Mouse (Mus musculus): ENCODE results near the gene Med16. TPM values are rescaled to one million over a fixed set of nuclear protein-coding genes. Genes with fewer than 3 reads are reported as not detected.

Med16 gene
- total RNA-seq (2023), result 78.8 to 89.5 TPM (median 83.7 TPM) in 4 replicates

DNA sequence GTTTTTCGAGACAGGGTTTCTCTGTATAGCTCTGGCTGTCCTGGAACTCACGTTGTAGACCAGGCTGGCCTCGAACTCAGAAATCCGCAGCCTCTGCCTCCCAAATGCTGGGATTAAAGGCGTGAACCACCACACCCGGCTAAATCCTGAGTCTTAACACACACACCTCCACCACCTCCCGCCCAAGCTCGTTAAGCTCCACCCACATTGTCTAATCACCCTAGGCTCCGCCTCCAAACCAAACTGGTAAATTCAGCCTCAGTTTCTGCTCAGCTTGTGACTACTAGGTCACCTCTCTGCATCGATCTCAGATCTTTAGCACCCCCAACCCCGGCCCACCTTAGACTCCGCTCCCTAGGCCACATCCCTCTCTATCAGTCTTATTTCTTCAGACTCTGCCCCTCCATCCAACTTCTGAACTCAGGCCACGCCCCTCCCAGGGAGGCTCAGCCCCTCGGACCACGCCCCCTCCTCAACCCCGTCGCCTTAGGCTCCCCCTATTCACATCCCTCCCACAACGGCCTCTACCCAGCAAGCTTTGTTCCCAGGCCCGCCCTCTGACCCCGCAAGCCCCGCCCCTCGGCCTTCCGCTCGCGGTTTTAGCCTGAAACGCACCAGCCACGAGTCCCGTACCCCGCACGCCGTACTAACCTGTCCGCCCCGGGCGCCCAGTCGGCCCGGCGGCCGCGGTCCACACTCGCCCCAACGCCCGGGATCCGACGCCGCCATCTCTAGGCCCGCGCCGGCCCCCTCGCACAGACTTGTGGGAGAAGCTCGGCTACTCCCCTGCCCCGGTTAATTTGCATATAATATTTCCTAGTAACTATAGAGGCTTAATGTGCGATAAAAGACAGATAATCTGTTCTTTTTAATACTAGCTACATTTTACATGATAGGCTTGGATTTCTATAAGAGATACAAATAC is at the start of gene Med16:
Med16 (minus strand) TSS at position 757 of the 925 bp plus-strand sequence.

GRCm38 (mm10) chr10:79926491-79927323 is 18.0 kb upstream of the Med16 start, which contains the start of gene Arid3a:
Gene Arid3a (plus strand): TSS chr10:79927043.

GRCm38 (mm10) chr10:79920958-79921535 is 12.3 kb upstream of the Med16 start, which contains the start of gene R3hdm4:
Gene R3hdm4 (minus strand): TSS chr10:79921208.

DNA sequence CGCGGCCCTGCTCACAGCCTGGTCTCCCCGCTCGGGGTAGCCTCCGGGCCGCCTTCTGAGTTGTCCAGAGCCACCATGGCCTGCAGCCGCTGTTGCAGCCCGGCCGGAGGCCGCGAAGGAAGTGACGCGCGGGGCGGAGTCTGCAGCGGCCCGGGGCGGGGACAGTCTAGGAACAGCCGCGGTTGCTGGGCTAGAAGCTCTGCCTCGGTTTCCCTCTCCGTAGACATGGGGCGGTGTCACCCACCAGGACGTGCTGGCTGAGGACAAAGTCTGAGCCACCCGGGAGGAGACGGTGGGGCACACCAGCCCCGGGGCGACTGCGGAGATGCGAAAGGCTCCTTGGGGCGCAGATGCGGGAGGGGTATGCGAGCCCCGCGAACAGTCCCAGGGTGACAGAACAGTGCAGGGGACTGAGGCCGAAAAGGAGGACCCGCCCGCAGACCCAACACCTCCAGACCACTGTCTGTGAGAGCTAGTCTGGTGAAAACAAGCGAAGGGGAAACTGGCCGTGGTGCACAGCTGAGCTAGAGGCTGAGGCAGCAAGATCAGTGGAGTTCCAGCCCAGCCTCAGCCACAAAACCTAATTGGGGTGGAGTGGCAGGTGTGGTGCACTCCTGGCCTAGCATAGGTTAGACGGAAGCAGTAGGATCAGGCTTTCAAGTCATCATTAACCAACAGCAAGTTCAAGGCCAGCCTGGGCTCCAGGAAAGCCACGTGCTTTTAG is 8.2 kb upstream of the Med16 start, which contains the start of gene Kiss1r:
Kiss1r (plus strand) TSS at position 164 of the 724 bp plus-strand sequence.

GRCm38 (mm10) chr10:79910556-79910955 is 1.8 kb upstream of the Med16 start, which contains the start of gene Gm26602:
Gene Gm26602 (plus strand): TSS chr10:79910856.

DNA sequence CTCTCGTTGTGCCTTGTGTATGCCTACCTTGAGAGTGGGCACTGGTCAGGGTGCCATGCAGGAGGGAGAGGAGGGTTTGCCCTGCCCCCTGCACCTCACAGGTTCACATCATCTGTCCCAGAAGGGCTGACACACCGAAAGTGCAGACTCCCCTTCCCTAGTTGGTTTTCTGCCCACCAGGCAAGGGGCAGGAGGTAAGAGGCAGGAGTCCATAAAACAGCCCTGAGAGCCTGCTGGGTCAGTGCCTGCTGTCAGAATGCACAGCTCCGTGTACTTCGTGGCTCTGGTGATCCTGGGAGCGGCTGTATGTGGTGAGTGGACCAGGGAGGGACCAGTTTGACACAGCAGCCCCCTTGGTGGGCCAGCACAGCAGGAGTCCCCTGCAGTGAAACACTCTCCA is 18.1 kb downstream of the Med16 start, which contains the start of gene Cfd:
Cfd (plus strand) TSS at position 184 of the 400 bp plus-strand sequence.

GRCm38 (mm10) chr10:79886054-79886453 is 22.7 kb downstream of the Med16 start, which contains the start of gene Elane:
Gene Elane (plus strand): TSS chr10:79886247.

DNA sequence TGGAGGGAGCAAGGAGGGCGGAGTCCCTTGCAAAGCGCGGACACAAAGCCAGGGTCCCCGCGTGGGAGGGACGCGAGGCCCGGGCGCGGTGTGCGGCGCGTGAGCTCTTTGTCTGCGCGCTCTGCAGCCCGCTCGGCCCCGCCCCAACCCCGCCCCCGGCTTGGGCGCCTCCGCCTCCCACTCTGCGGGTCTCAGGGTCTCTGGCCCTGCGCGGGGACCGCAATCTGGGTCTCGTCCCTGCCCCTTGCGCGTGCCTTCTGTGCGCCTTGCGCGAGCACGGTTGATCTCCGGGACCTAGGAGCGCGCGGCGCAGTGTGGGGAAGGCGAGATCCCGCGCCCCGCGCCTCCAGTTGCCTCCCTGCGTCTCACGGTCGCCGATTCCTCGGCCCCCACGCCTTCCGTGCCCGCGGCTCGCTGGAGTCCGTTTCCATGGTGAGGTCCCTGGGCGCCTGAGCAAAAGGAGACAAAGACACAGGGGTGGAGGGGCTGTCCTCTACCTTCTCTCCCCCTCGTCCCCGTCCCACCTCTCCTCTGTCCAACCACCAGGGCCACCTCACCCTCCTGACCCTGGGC is 34.3 kb downstream of the Med16 start, which contains the start of the genes Prtn3 and Plppr3:
Prtn3 (plus strand) TSS at position 187 of the 573 bp plus-strand sequence.
Plppr3 (minus strand) TSS at position 345 of the 573 bp plus-strand sequence.

DNA sequence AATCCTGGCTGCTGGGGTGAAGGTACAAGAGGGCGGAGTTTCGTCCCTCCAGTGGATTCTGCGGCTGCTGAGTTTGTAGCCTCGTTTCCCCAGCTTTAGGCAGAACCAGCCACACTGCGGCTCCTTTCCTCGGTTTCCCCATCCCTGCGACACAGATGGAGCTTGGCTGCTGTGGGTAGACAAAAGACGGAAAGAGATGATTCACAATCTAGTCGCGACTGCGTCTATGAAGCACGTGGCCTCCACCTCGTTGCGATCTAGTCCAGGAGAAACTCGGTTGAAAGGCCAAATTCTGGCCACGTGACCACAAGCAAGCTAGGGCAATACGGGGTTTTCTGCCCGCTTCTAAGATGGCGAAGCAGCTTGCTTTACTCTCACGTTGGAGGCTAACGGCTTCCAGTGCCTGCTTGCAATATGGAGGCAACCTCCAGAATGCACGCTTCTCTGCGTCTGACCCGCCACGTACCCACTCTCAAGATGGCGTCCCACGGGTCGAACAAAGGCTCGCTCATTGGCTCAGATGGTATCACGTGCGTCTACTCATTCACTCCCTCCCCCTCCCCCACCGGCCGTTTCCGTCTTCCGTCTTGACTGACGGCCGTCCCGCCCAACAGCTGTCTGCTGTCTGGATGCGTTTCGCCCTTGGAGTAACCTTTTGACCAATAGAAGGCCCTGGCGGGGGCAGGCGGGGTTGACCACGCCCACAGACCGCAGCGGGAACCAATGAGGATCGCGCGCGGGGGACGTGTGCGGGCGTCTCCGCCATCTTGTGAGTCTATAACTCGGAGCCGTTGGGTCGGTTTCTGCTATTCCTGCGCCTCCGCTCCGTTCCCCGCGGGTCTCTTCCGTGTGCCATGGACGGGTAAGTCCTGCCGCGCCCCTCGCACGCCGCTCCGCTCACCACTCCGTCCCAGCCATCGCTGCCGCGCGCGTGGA is 54.6 kb downstream of the Med16 start, which contains the start of gene Ptbp1:
Ptbp1 (plus strand) TSS at position 568 of the 936 bp plus-strand sequence.

Other genes starting within 250 kb of the Med16 start
- not detected in 4 replicates for gene Madcam1, start 244.4 kb downstream of the Med16 start, total RNA-seq (2023)
- 16.5 to 17.6 TPM (median 17.2 TPM) in 4 replicates for gene Tpgs1, start 239.6 kb downstream of the Med16 start, total RNA-seq (2023)
- gene Cdc34, start 226.7 kb downstream of the Med16 start, total RNA-seq (2023), result 64.3 to 70.9 TPM (median 67.1 TPM) in 4 replicates
- gene Gzmm, start 219.9 kb downstream of the Med16 start, total RNA-seq (2023), result 2.2 to 3.3 TPM (median 2.8 TPM) in 4 replicates
- gene Bsg, start 204.4 kb downstream of the Med16 start, total RNA-seq (2023), result 93.0 to 101 TPM (median 96.4 TPM) in 4 replicates
- gene Hcn2, start 192.3 kb downstream of the Med16 start, total RNA-seq (2023), result not detected in 4 replicates
- gene Polrmt, start 162.3 kb downstream of the Med16 start, total RNA-seq (2023), result 61.1 to 82.7 TPM (median 70.9 TPM) in 4 replicates
- gene Fgf22, start 153.8 kb downstream of the Med16 start, total RNA-seq (2023), result not detected in 4 replicates
- gene Rnf126, start 142.0 kb downstream of the Med16 start, total RNA-seq (2023), result 47.4 to 62.4 TPM (median 56.4 TPM) in 4 replicates
- gene Fstl3, start 131.7 kb downstream of the Med16 start, total RNA-seq (2023), result 1.5 to 3.1 TPM (median 1.8 TPM) in 4 replicates
- not detected in 4 replicates for gene Prss57, start 118.0 kb downstream of the Med16 start, total RNA-seq (2023)
- 6.0 to 6.7 TPM (median 6.3 TPM) in 4 replicates for gene Palm, start 115.4 kb downstream of the Med16 start, total RNA-seq (2023)
- not detected in 4 replicates for gene Misp, start 87.9 kb downstream of the Med16 start, total RNA-seq (2023)
- gene Ptbp1, start 54.5 kb downstream of the Med16 start, total RNA-seq (2023), result 435 to 450 TPM (median 444 TPM) in 4 replicates
- 0.75 TPM in 1 of 4 replicates, not detected in the others for gene Prtn3, start 34.4 kb downstream of the Med16 start, total RNA-seq (2023)
- gene Plppr3, start 34.3 kb downstream of the Med16 start, total RNA-seq (2023), result 0.56 to 1.1 TPM (median 1.1 TPM) in 4 replicates
- not detected in 4 replicates for gene Elane, start 22.7 kb downstream of the Med16 start, total RNA-seq (2023)
- gene Cfd, start 18.1 kb downstream of the Med16 start, total RNA-seq (2023), result not detected in 4 replicates
- not detected in 4 replicates for gene Gm26602, start 1.9 kb upstream of the Med16 start, total RNA-seq (2023)
- gene Kiss1r, start 8.0 kb upstream of the Med16 start, total RNA-seq (2023), result 0.39 to 0.63 TPM (median 0.47 TPM) in 4 replicates
- gene R3hdm4, start 12.3 kb upstream of the Med16 start, total RNA-seq (2023), result 94.1 to 105 TPM (median 98.7 TPM) in 4 replicates
- gene Arid3a, start 18.1 kb upstream of the Med16 start, total RNA-seq (2023), result 32.5 to 39.9 TPM (median 35.7 TPM) in 4 replicates
- gene Wdr18, start 51.2 kb upstream of the Med16 start, total RNA-seq (2023), result 46.0 to 52.3 TPM (median 48.3 TPM) in 4 replicates
- gene Grin3b, start 61.8 kb upstream of the Med16 start, total RNA-seq (2023), result not detected in 4 replicates
- 163 to 175 TPM (median 163 TPM) in 4 replicates for gene Tmem259, start 75.4 kb upstream of the Med16 start, total RNA-seq (2023)
- 329 to 335 TPM (median 331 TPM) in 4 replicates for gene Cnn2, start 79.7 kb upstream of the Med16 start, total RNA-seq (2023)
- gene Abca7, start 87.6 kb upstream of the Med16 start, total RNA-seq (2023), result 51.7 to 55.6 TPM (median 53.3 TPM) in 4 replicates
- gene Arhgap45, start 107.7 kb upstream of the Med16 start, total RNA-seq (2023), result 482 to 540 TPM (median 503 TPM) in 4 replicates
- 82.2 to 90.7 TPM (median 85.7 TPM) in 4 replicates for gene Polr2e, start 130.9 kb upstream of the Med16 start, total RNA-seq (2023)
- gene Gpx4, start 138.2 kb upstream of the Med16 start, total RNA-seq (2023), result 108 to 159 TPM (median 123 TPM) in 4 replicates
- gene Sbno2, start 196.6 kb upstream of the Med16 start, total RNA-seq (2023), result 116 to 127 TPM (median 121 TPM) in 4 replicates
- 170 to 186 TPM (median 178 TPM) in 4 replicates for gene Stk11, start 206.9 kb upstream of the Med16 start, total RNA-seq (2023)
- 168 to 193 TPM (median 182 TPM) in 4 replicates for gene Atp5d, start 229.7 kb upstream of the Med16 start, total RNA-seq (2023)
- 7.3 to 8.8 TPM (median 7.8 TPM) in 4 replicates for gene Cbarp, start 231.9 kb upstream of the Med16 start, total RNA-seq (2023)
- 142 to 170 TPM (median 154 TPM) in 4 replicates for gene Midn, start 239.3 kb upstream of the Med16 start, total RNA-seq (2023)

All from B cell, adult 62 days (primary cell).